Mouse (Mus musculus) thymus, postnatal 10 days (tissue): Measurements from ENCODE around the gene Rrbp1.

Experiments used
- DNase-seq, 2 experiments: peaks; one replicate each; pipeline ENCODE4 v3.0.0; 2021; ENCODE audit warnings: low spot score in 2 of 2

The Rrbp1 gene

GRCm38 (mm10) chr2:143917622-143918021 lies 93.4 kb downstream of the Rrbp1 start:
- DNase-seq, result no peak

GRCm38 (mm10) chr2:143916229-143916628 lies 94.8 kb downstream of the Rrbp1 start:
- no peak for DNase-seq

DNA sequence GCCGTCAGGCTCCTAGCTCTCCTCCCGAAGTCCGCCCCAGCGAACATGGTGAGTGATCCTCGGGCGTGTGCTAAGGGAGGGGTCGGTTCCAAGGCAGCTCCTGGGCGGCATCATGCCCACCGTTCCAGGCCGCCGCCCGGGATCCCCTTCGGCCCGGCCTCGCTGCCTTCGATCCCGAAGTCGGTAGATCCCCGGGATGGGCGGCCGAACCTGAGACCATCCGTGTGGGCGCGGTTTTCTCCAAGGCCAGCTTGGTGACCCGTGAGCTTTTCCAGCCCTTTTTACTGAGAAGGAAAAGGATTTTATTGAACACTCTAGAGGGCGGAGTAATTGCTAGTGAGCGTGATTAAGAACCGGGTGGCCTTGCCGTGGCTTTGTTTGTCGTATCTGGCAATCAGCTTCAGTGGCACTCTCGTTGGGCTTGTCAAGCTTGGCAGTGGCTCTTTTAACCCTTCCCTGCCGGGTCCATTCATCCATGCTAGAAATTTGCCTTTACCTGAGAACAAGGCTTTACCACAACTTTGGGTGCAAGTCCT lies 95.4 kb downstream of the Rrbp1 start:
- peak in 1 of 2 experiments; percentile 18 for DNase-seq

DNA sequence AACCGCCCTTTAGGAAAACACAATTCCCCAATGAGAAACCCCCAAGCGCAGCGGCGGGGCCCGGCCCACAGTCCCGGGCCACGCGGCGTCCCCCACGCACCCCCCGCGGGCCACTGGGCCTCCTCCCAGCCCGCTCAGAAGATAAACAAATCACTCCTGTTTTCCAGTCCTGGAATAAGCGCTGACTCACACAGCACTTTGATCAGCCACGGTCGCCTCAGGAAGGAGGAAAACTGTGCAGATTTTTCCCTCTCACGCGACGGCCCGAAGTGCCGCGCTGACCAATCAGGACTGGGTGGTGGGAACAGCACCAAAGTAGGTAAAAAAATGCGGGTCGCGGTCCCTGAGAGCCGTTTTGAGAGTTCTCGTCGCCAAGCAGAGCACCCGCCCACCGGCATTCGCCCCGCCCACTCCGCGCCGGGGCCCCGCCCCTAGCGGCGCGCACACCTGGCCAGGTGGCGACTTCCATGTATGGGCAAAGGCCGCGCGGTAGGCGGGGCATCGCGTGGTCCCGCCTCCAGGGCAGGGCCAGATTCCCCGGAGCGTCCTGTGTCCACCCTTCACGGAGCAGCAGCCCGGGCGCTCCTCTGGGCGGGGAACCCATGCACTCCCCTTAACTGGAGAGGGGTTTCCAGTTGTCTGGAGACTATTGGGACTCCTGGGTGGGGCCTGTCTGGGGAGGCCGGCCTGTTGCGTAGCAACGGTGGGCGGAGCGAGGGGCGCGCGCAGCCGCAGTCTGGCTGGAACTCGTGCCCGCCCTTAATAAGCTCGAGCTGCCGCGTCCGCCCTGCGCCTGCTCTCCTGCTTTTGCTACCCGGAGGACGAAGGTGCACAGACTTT lies 96.1 kb downstream of the Rrbp1 start, which contains the start of gene Dstn:
Gene Dstn (plus strand): TSS at position 561 of the 840 bp plus-strand sequence.
- DNase-seq, result peak; percentile 90 to 94

GRCm38 (mm10) chr2:143914221-143914620 lies 96.8 kb downstream of the Rrbp1 start:
- DNase-seq, result no peak

GRCm38 (mm10) chr2:143912199-143912598 lies 98.9 kb downstream of the Rrbp1 start:
- no peak for DNase-seq

DNA sequence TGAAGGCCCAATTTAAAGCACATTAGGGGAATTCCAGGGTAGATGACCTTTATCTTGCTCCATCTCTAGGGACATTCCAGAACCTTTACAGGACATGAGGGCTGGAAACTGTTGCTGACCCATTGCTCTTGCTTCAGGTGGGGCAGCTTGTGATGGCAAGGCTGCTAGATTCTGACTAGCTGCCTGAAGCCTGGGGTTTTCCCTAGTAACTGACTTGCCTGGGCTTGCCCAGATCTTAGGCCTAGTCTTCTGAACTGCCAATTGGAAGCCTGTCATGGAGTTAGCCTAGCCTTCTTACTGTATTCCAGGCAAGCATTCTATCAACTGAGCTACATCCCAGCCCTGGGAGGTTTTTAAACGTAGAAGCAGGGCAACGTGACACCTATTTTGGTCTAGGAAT lies 101.8 kb downstream of the Rrbp1 start:
- DNase-seq, result no peak

- no peak for DNase-seq
Observed at GRCm38 (mm10) chr2:143904896-143905295, 106.2 kb downstream of the Rrbp1 start.

DNA sequence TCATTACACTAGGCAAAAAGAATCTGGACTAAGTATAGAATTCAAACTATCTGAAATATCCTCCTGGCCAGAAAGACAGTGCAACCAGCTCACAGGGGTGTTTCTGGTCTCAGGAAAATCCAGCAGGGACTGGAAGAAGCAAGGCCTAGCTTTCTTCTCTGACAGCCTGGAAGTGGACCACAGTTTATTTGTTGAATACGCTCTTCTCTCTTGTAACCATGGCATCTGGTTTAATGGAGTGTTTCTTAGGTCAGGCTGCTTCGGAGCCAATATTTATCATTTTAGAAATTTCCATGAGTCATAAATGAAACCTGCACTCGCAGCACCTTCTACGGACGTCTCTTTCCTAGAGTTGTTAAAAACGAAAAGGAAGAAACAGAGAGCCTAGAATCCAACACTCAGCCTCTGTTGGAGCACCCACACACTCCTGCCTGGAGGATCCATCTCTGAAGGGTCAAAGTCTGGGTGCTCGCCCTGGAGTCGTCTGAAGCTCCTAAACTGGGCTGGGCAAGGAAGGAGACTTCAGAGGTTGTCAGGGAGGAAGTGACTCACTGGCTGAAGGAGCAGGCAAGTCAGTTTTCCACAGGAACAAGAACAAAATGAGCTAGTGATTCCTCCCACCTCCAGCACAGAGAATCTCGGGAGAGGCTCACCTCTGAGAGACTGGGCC lies 107.6 kb downstream of the Rrbp1 start:
- no peak for DNase-seq

DNA sequence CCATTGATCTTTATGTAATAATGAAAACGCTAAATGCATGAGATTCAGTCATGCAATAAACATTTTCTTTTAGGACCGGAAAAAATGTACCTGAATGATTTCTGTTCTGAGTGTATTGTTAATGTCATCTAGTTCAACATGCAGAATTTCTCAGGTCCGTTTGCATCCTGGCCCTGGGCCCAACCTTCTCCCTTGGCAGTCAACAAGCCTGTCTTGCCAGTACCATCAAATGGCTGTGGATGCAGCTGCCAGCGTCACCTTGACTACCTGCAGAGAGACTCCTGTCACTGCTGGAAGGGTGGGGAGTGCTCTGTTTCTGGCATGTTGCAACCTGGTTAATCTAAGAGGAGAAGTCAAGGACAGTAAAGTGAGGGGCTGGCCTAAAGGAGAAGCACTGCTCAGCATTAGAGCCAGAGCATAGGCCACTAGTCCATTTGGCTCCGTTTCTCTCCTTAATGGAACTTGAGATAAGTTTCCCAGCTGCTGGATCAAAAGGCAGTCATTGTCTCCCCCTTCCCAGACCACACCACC lies 110.2 kb downstream of the Rrbp1 start:
- no peak for DNase-seq

DNA sequence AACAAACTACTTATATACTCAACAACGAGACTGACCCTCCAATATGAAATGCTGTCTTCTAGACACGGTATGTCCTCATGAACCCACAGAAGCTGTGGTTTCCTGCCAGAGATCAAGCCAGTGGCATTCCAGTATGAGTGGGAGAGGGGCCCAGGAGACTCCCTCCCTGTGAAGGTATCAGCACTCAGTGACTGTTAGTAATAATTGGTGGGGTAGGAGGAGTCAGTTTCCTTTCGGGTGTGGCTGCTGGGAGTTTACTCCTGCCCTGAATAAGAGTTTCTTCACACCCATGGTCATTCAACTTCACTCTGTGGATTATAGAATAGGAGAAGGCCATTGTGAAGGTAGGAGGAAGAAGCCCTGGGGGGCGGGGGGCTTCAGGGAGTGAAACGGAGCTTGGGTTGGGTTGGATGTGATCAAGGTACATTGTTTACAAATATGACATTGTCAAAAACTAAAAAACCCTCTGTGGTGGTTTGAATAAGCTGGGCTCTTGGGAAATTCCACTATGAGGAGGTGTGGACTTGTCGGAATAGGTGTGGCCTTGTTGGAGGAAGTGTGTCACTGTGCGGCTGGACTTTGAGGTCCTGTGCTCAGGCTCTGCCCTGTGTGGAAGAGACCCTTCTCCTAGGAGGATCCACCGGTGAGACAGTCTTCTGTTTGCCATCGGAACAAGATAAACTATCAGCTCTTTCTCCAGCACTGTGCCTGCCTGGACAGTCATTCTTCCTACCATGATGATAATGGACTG lies 111.4 kb downstream of the Rrbp1 start:
- DNase-seq, result no peak
